ENCODE assay signal across 8 mouse cellular contexts in the genomic region with DNA sequence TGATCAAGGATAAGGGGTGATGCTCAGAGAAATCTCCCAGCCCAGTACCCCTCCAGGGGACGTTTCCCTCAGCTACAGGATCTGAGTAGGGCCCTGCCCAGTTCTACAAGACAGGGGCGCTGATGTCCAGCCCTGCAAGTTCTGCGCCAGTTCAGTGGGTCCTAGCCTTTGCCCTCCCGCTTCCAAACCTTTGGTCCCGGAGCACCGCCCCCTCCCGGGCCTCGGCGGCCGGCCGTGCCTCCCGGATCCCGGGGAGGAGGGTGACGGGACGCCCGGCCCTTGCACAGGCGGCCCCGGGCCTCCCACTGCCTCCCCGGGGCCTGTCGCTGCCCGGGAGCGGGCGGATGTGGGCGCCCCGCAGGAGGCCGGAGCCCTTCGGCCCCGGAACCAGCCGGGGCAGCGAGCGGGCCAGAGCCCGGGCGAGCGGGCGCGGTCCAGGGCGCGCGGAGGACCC. TPM values are rescaled to one million over a fixed set of nuclear protein-coding genes. Genes with fewer than 3 reads are reported as not detected.
DNase-seq lines count a peak whose midpoint lies in the region; ATAC-seq and TF ChIP-seq lines count a peak whose summit lies in the region.

No protein-coding gene starts in this region.

- no peak for TF ChIP-seq CTCF in CH12.LX (conservative IDR thresholded peaks at IDR 0.05 in 1 of 2, IDR thresholded peaks at IDR 0.05 in 1 of 2; ENCODE audit: low read depth in 2 of 2, low read length in 2 of 2)
- TF ChIP-seq CTCF in kidney, postnatal 0 days (IDR thresholded peaks at IDR 0.05; ENCODE audit: low read depth) = peak; percentile 21; the same call in 1 of the 2 replicates

- TF ChIP-seq EP300 in CH12.LX (IDR thresholded peaks at IDR 0.05; ENCODE audit: low read length) = no peak

- dilution Hi-C loops in CH12.LX (cut with MboI; ENCODE audit: extremely low pct_ligation_motif_present, extremely low pct_unique_long_range_greater_than_20kb, low sequenced_read_pairs) = no loop called here

- in situ Hi-C loops in CH12.LX (cut with MboI; ENCODE audit: low pct_ligation_motif_present, low pct_unique_long_range_greater_than_20kb, low sequenced_read_pairs) = loop anchor here (25.0 kb wide), 1 partner anchor 369 kb away; no protein-coding TSS in a partner anchor

- no peak for TF ChIP-seq POLR2A in CH12.LX (IDR thresholded peaks at IDR 0.05; ENCODE audit: low read depth, low read length)

- 0 out of 2 replicates have a peak, but pooled peaks have one; percentile 13 for ATAC-seq in heart, embryonic 12.5 days (ENCODE audit: insufficient number of reproducible peaks, low FRiP score)
- ATAC-seq in kidney, postnatal 0 days (replicated peaks; ENCODE audit: low FRiP score, low read depth) = peak; percentile 26
- peak; percentile 26 for ATAC-seq in megakaryocyte, adult 5-6 weeks (ENCODE audit: poor library complexity, severe bottlenecking)

- TF ChIP-seq RAD21 in CH12.LX (IDR thresholded peaks at IDR 0.05; ENCODE audit: low read depth, low read length) = no peak

- H3K9ac ChIP-seq in CH12.LX (ENCODE audit: insufficient read depth, low read depth) = peak overlapping the region; percentile 84
- peak overlapping the region; percentile 100 for H3K9ac ChIP-seq in heart, embryonic 12.5 days
- H3K9ac ChIP-seq in kidney, postnatal 0 days (ENCODE audit: low read depth, low read length) = peak overlapping the region; percentile 98

- H3K27ac ChIP-seq in CH12.LX (ENCODE audit: insufficient read depth, low read depth) = peak overlapping the region; percentile 45
- peak overlapping the region; percentile 97 for H3K27ac ChIP-seq in heart, embryonic 12.5 days (ENCODE audit: poor library complexity, severe bottlenecking)
- H3K27ac ChIP-seq in kidney, postnatal 0 days = peak overlapping the region; percentile 98

- H3K27me3 ChIP-seq in CH12.LX (replicated peaks) = peaks cover 3% of the 10 kb centered on the region
- no peaks in the 10 kb centered on the region for H3K27me3 ChIP-seq in heart, embryonic 12.5 days (replicated peaks)
- no peaks in the 10 kb centered on the region for H3K27me3 ChIP-seq in kidney, postnatal 0 days (ENCODE audit: insufficient read depth, low read length)

- H3K9me3 ChIP-seq in CH12.LX (replicated peaks; ENCODE audit: low read length) = no peaks in the 10 kb centered on the region
- no peaks in the 10 kb centered on the region for H3K9me3 ChIP-seq in heart, embryonic 12.5 days (replicated peaks)
- H3K9me3 ChIP-seq in kidney, postnatal 0 days (replicated peaks; ENCODE audit: low read length) = no peaks in the 10 kb centered on the region

- peak; percentile 75 to 92 for DNase-seq in adrenal gland, adult (ENCODE audit: inconsistent age in 2 of 2, low spot score in 1 of 2)
- no peak for DNase-seq in adrenal gland, adult 8-10 months
- DNase-seq in CH12.LX (ENCODE audit: extremely low read depth) = no peak
- peak; percentile 74 to 75 for DNase-seq in cerebellum, postnatal 25 days
- DNase-seq in kidney, postnatal 0 days (ENCODE audit: low spot score) = peak; percentile 59
- DNase-seq in yolk sac, embryonic 10.5 days (ENCODE audit: low spot score) = peak; percentile 57

- peaks cover 29 to 50% of the 10 kb centered on the region in 2 experiments for H3K4me1 ChIP-seq in CH12.LX (ENCODE audit: control insufficient read depth in 1 of 2, insufficient read depth in 2 of 2)
- peaks cover 61% of the 10 kb centered on the region for H3K4me1 ChIP-seq in heart, embryonic 12.5 days (replicated peaks)
- H3K4me1 ChIP-seq in kidney, postnatal 0 days (replicated peaks; ENCODE audit: insufficient read depth, low read length) = peaks cover 42% of the 10 kb centered on the region

- H3K36me3 ChIP-seq in CH12.LX (replicated peaks in 1 of 2; ENCODE audit: control insufficient read depth in 1 of 2, insufficient read depth in 1 of 2, low read length in 1 of 2) = no peaks in the 10 kb centered on the region
- H3K36me3 ChIP-seq in heart, embryonic 12.5 days = no peaks in the 10 kb centered on the region
- 0 out of 2 replicates have a peak, but pooled peaks cover 5% of the 10 kb centered on the region for H3K36me3 ChIP-seq in kidney, postnatal 0 days (ENCODE audit: insufficient read depth, low read length)

- under 1% methylated on average over 38 of the region's 39 CpGs for WGBS in heart, embryonic 12.5 days
- WGBS in kidney, postnatal 0 days = 0% methylated on average over 31 of the region's 39 CpGs

- peak overlapping the region; percentile 87 for H3K4me2 ChIP-seq in CH12.LX (ENCODE audit: insufficient read depth, low read depth, poor library complexity, severe bottlenecking)
- H3K4me2 ChIP-seq in heart, embryonic 12.5 days = peak overlapping the region; percentile 90
- peak overlapping the region; percentile 72 for H3K4me2 ChIP-seq in kidney, postnatal 0 days (ENCODE audit: low read length)

- peaks cover 39% of the 10 kb centered on the region for H3K79me2 ChIP-seq in CH12.LX (replicated peaks; ENCODE audit: control insufficient read depth, extremely low read depth, insufficient read depth, poor library complexity, severe bottlenecking)

- H3K4me3 ChIP-seq in CH12.LX (replicated peaks in 1 of 3; ENCODE audit: low read depth in 2 of 3, low read length in 2 of 3, poor library complexity in 1 of 3) = peak overlapping the region; percentile 65 to 92 (median 68)
- H3K4me3 ChIP-seq in heart, embryonic 12.5 days = peak overlapping the region; percentile 88
- peak overlapping the region; percentile 89 for H3K4me3 ChIP-seq in kidney, postnatal 0 days (replicated peaks; ENCODE audit: low read depth, low read length)

TF ChIP-seq in CH12.LX, 34 proteins besides CTCF, POLR2A, EP300 and RAD21:
- no peak for TF ChIP-seq CHD1 (IDR thresholded peaks at IDR 0.05; ENCODE audit: low read depth, low read length)
- 0 out of 2 replicates have a peak, but pooled peaks have one; percentile 18 for TF ChIP-seq MEF2A (IDR thresholded peaks at IDR 0.05; ENCODE audit: borderline replicate concordance, low read depth, low read length)
- TF ChIP-seq JUN (IDR thresholded peaks at IDR 0.05; ENCODE audit: insufficient read depth, low read depth, low read length) = no peak
- no peak for TF ChIP-seq KAT2A (IDR thresholded peaks at IDR 0.05; ENCODE audit: insufficient replicate concordance, low read length)
- TF ChIP-seq UBTF (IDR thresholded peaks at IDR 0.05; ENCODE audit: low read depth, low read length) = peak; percentile 93
- TF ChIP-seq TCF12 (IDR thresholded peaks at IDR 0.05; ENCODE audit: low read depth, low read length) = 0 out of 2 replicates have a peak, but pooled peaks have one; percentile 33

RNA-seq across cellular contexts. Expression of a gene that starts 13.5 kb away (rescaled TPM):
- 100 to 1,000 TPM in 2 of 4 experiments, 10 to 100 TPM in 2; 86.1 to 106 (median 96.2) TPM for total RNA-seq in adrenal gland, adult 8-10 months (2022)
- total RNA-seq in CH12.LX (2012; rRNA removed) (18.0 and 21.7 TPM in 2 replicates), CH12.LX (2014; rRNA removed) (17.7 and 19.8 TPM in 2 replicates)
- 47.8 and 55.2 TPM in 2 replicates for polyA plus RNA-seq in CH12.LX (2012; ENCODE audit: insufficient read length, low read depth)
- 27.4 and 27.8 TPM in 2 replicates for polyA plus RNA-seq in heart, embryonic 12.5 days (2016; fragmentation: Nextera tagmentation; extraction: Ambion mirVana)
- polyA plus RNA-seq in kidney, postnatal 0 days (2015; fragmentation: Nextera tagmentation; extraction: Ambion mirVana) = 24.5 and 24.7 TPM in 2 replicates
- 15.6 and 17.2 TPM in 2 replicates for total RNA-seq in megakaryocyte, adult 5-6 weeks (2015)
- total RNA-seq in megakaryocyte, adult 5-6 weeks (2017) = 5.7 and 6.2 TPM in 2 replicates

RNA-seq across cellular contexts. Expression of a gene that starts 52.5 kb away (rescaled TPM):
- total RNA-seq in adrenal gland, adult 8-10 months (2022) = 100 to 1,000 TPM; 120 to 216 (median 160) TPM
- total RNA-seq in CH12.LX (2012; rRNA removed) = 35.0 and 39.4 TPM in 2 replicates
- total RNA-seq in CH12.LX (2014; rRNA removed) = 23.2 and 25.4 TPM in 2 replicates
- 50.6 and 56.0 TPM in 2 replicates for polyA plus RNA-seq in CH12.LX (2012; ENCODE audit: insufficient read length, low read depth)
- 52.9 and 55.0 TPM in 2 replicates for polyA plus RNA-seq in heart, embryonic 12.5 days (2016; fragmentation: Nextera tagmentation; extraction: Ambion mirVana)
- 86.9 and 108 TPM in 2 replicates for polyA plus RNA-seq in kidney, postnatal 0 days (2015; fragmentation: Nextera tagmentation; extraction: Ambion mirVana)
- total RNA-seq in megakaryocyte, adult 5-6 weeks (2015) = 42.3 and 47.1 TPM in 2 replicates
- 33.1 and 33.5 TPM in 2 replicates for total RNA-seq in megakaryocyte, adult 5-6 weeks (2017)

Comparison
In these comparisons a context has a peak if more than half of its experiments do, and no peak if none do; other contexts are left out.
1. DNase-seq: peak in adrenal gland, adult (2 of 2), cerebellum, postnatal 25 days (2 of 2), kidney, postnatal 0 days (single experiment) and yolk sac, embryonic 10.5 days (single experiment); none in adrenal gland, adult 8-10 months (single experiment) and CH12.LX (single experiment).
2. H3K27ac ChIP-seq: peak in every context shown above with its lines; median percentile 98 in kidney, postnatal 0 days; 97 in heart, embryonic 12.5 days; 45 in CH12.LX.
3. Peak in every context shown above with its lines, with median percentiles within 50 percentile points of each other: H3K4me2 ChIP-seq, H3K4me3 ChIP-seq, H3K9ac ChIP-seq and ATAC-seq.